Mouse (Mus musculus) forebrain, embryonic 15.5 days (tissue): ENCODE measurements around the gene Ppip5k1. TPM values are rescaled to one million over a fixed set of nuclear protein-coding genes. Genes with fewer than 3 reads are reported as not detected.
A peak's percentile ranks its signal among the peaks of the same experiment; 100 is the strongest.
"Not testable (repeated sequence)": the region's sequence is repeated elsewhere in the genome, so short reads cannot be mapped to it uniquely, and the experiment has no call there.

Experiments
- ATAC-seq: fragments of 200-750 bp; cut with Nextera tagmentation; replicated peaks from 2 replicates; pipeline ENCODE4 v1.8.0; 2017; ENCODE audit warnings: mild to moderate bottlenecking, moderate TSS enrichment, moderate library complexity
- H3K27ac ChIP-seq: fragments of 300-500 bp; sonication (generic); replicated peaks from 2 replicates; pipeline ENCODE4 v1.5.1; 2015; ENCODE audit warnings: mild to moderate bottlenecking, inconsistent platforms
- H3K27me3 ChIP-seq: fragments of 300-500 bp; sonication (generic); 2 replicates; pipeline ENCODE4 v1.6.1; 2015; ENCODE audit warnings: inconsistent platforms
- H3K36me3 ChIP-seq: fragments of 300-500 bp; sonication (generic); 2 replicates; pipeline ENCODE4 v1.6.1; 2015; ENCODE audit warnings: mild to moderate bottlenecking, inconsistent platforms
- H3K4me1 ChIP-seq: fragments of 300-500 bp; sonication (generic); 2 replicates; pipeline ENCODE4 v1.6.1; 2015; ENCODE audit warnings: inconsistent platforms
- H3K4me2 ChIP-seq: fragments of 300-500 bp; sonication (generic); replicated peaks from 2 replicates; pipeline ENCODE4 v1.6.1; 2015; ENCODE audit warnings: mild to moderate bottlenecking, inconsistent platforms
- H3K4me3 ChIP-seq: fragments of 300-500 bp; sonication (generic); 2 replicates; pipeline ENCODE4 v1.5.1; 2015; ENCODE audit warnings: mild to moderate bottlenecking, inconsistent platforms
- H3K9ac ChIP-seq: fragments of 300-500 bp; sonication (generic); replicated peaks from 2 replicates; pipeline ENCODE4 v1.6.1; 2015; ENCODE audit warnings: mild to moderate bottlenecking, inconsistent platforms
- H3K9me3 ChIP-seq: fragments of 300-500 bp; sonication (generic); 2 replicates; pipeline ENCODE4 v1.6.1; 2016; ENCODE audit warnings: inconsistent platforms
- WGBS: fragments of 180-500 bp; shearing (Covaris S2); methylation state at CpG from one replicate; pipeline ENCODE4 v1.1.7; 2015; ENCODE audit warnings: mixed read lengths; 5-methylcytosine and 5-hydroxymethylcytosine counted together
- polyA plus RNA-seq: library from polyadenylated mRNA; unstranded; fragments of >200 nt; fragmentation: Nextera tagmentation; extraction: Ambion mirVana; gene quantifications from 2 replicates; pipeline ENCODE4 v1.2.1, GENCODE M21; 2015

The Ppip5k1 gene
- polyA plus RNA-seq = 13.8 and 16.6 TPM in 2 replicates

DNA sequence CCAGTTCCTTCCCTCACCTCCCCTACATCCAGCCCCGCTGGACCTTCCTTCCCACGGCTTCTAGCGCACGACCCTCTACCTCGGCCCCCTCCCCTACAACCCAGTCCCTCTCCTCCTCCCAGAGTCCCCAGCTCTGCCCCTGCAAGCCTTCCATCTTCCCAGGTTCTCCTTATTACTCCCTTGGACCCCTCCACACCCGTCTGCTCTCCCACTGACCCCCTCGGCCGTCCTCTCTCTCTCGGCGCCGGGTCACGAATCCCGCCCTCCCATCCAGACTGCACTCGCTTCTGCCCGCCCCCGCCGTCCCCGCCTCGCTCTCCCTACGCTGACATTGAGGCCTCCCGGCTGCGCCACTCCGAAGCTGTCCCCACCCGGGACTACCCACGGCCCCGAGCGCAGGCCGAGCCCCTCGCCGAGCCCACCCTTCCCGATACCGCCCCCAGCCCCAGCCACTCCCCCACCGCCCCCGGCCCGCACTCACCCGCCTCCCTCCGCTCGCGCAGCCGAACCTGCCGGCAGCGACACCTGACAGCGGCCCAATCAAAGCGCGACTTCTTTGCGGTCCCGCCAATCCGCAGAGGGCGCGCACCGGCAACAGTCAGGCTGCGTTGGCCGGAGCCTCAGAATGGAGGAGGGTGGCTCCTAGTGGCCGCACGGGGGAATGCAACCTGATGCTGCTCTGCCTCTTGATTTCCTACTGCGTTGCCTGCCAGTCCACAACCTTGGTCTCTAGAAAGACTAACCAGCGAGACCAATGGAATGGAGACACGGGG is at the start of gene Ppip5k1:
TSS of gene Ppip5k1 (minus strand) at position 577 of the 773 bp plus-strand sequence.
- under 1% methylated on average over 58 of the region's 58 CpGs for WGBS
- no peaks in the 10 kb centered on the region for H3K9me3 ChIP-seq
- no peaks in the 10 kb centered on the region for H3K36me3 ChIP-seq
- H3K4me2 ChIP-seq = peak within 1 kb of the TSS; percentile 89
- peak; percentile 98 for ATAC-seq
- H3K4me1 ChIP-seq = peaks cover 27% of the 10 kb centered on the region
- peak within 1 kb of the TSS; percentile 88 for H3K4me3 ChIP-seq
- H3K9ac ChIP-seq = peak within 1 kb of the TSS; percentile 96
- peaks cover 24% of the 10 kb centered on the region for H3K27me3 ChIP-seq
- peak within 1 kb of the TSS; percentile 84 for H3K27ac ChIP-seq

DNA sequence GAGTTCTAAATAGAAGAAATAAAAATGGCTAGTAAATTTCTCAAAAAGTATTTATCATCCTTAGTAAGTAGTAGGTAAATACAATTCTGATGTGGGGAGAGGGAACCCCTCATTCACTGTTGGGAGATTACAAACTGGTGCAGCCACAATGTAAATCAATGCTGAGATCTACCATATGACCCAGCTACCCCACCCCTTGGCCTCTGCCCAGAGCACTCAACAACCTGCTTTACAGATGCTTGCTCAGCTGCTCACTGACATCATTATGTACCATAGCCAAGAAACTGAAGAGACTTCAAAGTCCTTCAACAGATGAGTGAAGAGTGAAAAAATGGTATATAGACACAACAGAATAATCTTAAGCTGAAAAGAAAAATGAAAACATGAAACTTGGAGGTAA is 48.1 kb upstream of the Ppip5k1 start:
- no peak for ATAC-seq
- Histone ChIP-seq H3K4me2 (no peak overlapping the region), H3K9ac (no peak overlapping the region)

GRCm38 (mm10) chr2:121396624-121397023 is 41.4 kb upstream of the Ppip5k1 start:
- WGBS = 14% methylated on average over 8 of the region's 8 CpGs
- no peak for ATAC-seq

More for the DNA sequence above, 48.1 kb upstream of the Ppip5k1 start:
- no peaks in the 10 kb centered on the region for H3K4me1 ChIP-seq
- no peak overlapping the region for H3K27ac ChIP-seq
- H3K27me3 ChIP-seq = no peaks in the 10 kb centered on the region
- no peaks in the 10 kb centered on the region for H3K36me3 ChIP-seq
- H3K4me3 ChIP-seq = no peak overlapping the region
- no peaks in the 10 kb centered on the region for H3K9me3 ChIP-seq

DNA sequence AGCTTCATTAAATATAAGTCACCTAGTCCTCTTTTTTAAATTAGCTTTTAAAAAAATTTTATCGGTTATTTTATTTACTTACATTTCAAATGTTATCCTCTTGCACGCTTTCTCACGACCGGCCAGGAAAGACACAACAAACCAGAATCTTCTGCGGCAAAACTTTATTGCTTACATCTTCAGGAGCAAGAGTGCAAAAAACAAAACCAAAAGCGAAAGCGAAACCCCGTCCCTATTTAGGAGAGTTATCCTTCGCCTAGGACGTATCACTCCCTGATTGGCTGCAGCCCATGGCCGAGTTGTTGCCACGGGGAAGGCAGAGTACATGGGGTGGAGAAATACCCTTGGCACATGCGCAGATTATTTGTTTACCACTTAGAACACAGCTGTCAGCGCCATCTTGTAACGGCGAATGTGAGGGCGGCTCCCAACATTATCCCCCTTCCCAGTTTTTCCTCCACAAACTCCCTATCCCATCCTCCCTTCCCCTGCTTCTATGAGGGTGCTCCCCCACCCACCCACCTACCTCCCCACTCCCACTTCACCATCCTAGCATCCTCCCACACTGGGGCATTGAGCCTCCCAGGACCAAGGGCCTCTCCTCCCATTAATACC is 31.9 kb upstream of the Ppip5k1 start, which contains the start of gene Strc:
TSS of gene Strc (minus strand) at position 208 of the 615 bp plus-strand sequence.
- not testable (repeated sequence) for ATAC-seq, H3K9me3 ChIP-seq, H3K36me3 ChIP-seq, H3K4me1 ChIP-seq, H3K27me3 ChIP-seq, H3K4me2 ChIP-seq, H3K27ac ChIP-seq, H3K9ac ChIP-seq, H3K4me3 ChIP-seq
- WGBS = 92% methylated on average over 17 of the region's 17 CpGs

More at GRCm38 (mm10) chr2:121396624-121397023, 41.4 kb upstream of the Ppip5k1 start:
- Histone ChIP-seq H3K9me3 (no peaks in the 10 kb centered on the region), H3K4me3 (no peak overlapping the region), H3K4me2 (no peak overlapping the region), H3K4me1 (no peaks in the 10 kb centered on the region), H3K27me3 (no peaks in the 10 kb centered on the region), H3K9ac (no peak overlapping the region), H3K36me3 (no peaks in the 10 kb centered on the region), H3K27ac (no peak overlapping the region)

GRCm38 (mm10) chr2:121374766-121375165 is 19.6 kb upstream of the Ppip5k1 start:
- no peak overlapping the region for H3K4me2 ChIP-seq
- no peak for ATAC-seq
- H3K27me3 ChIP-seq = no peaks in the 10 kb centered on the region
- no peaks in the 10 kb centered on the region for H3K36me3 ChIP-seq
- H3K9ac ChIP-seq = no peak overlapping the region
- no peaks in the 10 kb centered on the region for H3K4me1 ChIP-seq
- H3K9me3 ChIP-seq = no peaks in the 10 kb centered on the region
- H3K4me3 ChIP-seq = no peak overlapping the region
- no peak overlapping the region for H3K27ac ChIP-seq
- WGBS = 67% methylated on average over 2 of the region's 2 CpGs

- H3K27ac ChIP-seq = no peak overlapping the region
- H3K4me3 ChIP-seq = no peak overlapping the region
- 79% methylated on average over 3 of the region's 3 CpGs for WGBS
- no peak for ATAC-seq
- H3K4me1 ChIP-seq = peaks cover 4% of the 10 kb centered on the region; the same call in 1 of the 2 replicates
- H3K4me2 ChIP-seq = no peak overlapping the region
- H3K36me3 ChIP-seq = no peaks in the 10 kb centered on the region
- H3K9me3 ChIP-seq = no peaks in the 10 kb centered on the region
- H3K9ac ChIP-seq = no peak overlapping the region
- no peaks in the 10 kb centered on the region for H3K27me3 ChIP-seq
These were observed 17.1 kb upstream of the Ppip5k1 start for GRCm38 (mm10) chr2:121372266-121372665.

GRCm38 (mm10) chr2:121370921-121371320 is 15.7 kb upstream of the Ppip5k1 start:
- H3K4me2 ChIP-seq = no peak overlapping the region
- H3K9ac ChIP-seq = no peak overlapping the region
- no peaks in the 10 kb centered on the region for H3K27me3 ChIP-seq
- no peaks in the 10 kb centered on the region for H3K9me3 ChIP-seq
- H3K27ac ChIP-seq = no peak overlapping the region
- WGBS = 93% methylated on average over 5 of the region's 5 CpGs
- H3K36me3 ChIP-seq = no peaks in the 10 kb centered on the region
- H3K4me1 ChIP-seq = peaks cover 4% of the 10 kb centered on the region; the same call in 1 of the 2 replicates
- no peak overlapping the region for H3K4me3 ChIP-seq
- ATAC-seq = no peak

- ATAC-seq = no peak
- H3K9ac ChIP-seq = no peak overlapping the region
- no peak overlapping the region for H3K4me3 ChIP-seq
- WGBS = 54% methylated on average over 2 of the region's 2 CpGs
- no peak overlapping the region for H3K4me2 ChIP-seq
- no peak overlapping the region for H3K27ac ChIP-seq
- no peaks in the 10 kb centered on the region for H3K36me3 ChIP-seq
- H3K27me3 ChIP-seq = no peaks in the 10 kb centered on the region
- H3K9me3 ChIP-seq = no peaks in the 10 kb centered on the region
- peaks cover 4% of the 10 kb centered on the region; the same call in 1 of the 2 replicates for H3K4me1 ChIP-seq
These were observed 13.6 kb upstream of the Ppip5k1 start for GRCm38 (mm10) chr2:121368831-121369230.

DNA sequence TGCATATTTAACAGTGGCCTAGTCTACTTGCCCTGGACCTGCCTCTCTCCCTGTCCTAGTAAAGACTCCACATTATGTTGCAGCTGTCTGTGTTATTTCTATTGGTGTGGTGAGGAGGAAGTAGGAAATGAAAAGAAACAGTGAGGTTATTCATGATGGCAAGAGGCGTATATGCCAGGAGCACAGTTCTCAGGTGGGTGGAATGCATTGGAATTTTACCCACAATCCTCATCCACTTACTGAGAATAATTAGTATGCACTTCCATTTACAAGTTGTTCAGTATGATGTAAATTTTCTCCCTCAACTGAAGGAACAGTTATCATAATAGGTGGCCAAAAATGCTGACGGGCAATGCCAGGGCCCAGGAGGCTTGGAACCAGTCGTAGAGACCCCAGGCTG is 8.5 kb upstream of the Ppip5k1 start:
- H3K9me3 ChIP-seq = no peaks in the 10 kb centered on the region
- H3K36me3 ChIP-seq = no peaks in the 10 kb centered on the region
- H3K27me3 ChIP-seq = 0 out of 2 replicates have a peak, but pooled peaks cover 4% of the 10 kb centered on the region
- WGBS = 81% methylated on average over 3 of the region's 3 CpGs
- ATAC-seq = no peak
- H3K4me1 ChIP-seq = peaks cover 9% of the 10 kb centered on the region
- no peak overlapping the region for H3K27ac ChIP-seq
- no peak overlapping the region for H3K4me3 ChIP-seq
- no peak overlapping the region for H3K4me2 ChIP-seq
- H3K9ac ChIP-seq = no peak overlapping the region

- H3K27ac ChIP-seq = no peak overlapping the region
- H3K4me2 ChIP-seq = 0 out of 2 replicates have a peak overlapping the region, but pooled peaks have one; percentile 2
- H3K9me3 ChIP-seq = no peaks in the 10 kb centered on the region
- 60% methylated on average over 4 of the region's 4 CpGs for WGBS
- no peaks in the 10 kb centered on the region for H3K36me3 ChIP-seq
- H3K4me3 ChIP-seq = peak overlapping the region; percentile 52; the same call in 1 of the 2 replicates
- no peak overlapping the region for H3K9ac ChIP-seq
- ATAC-seq = no peak
- peaks cover 24% of the 10 kb centered on the region for H3K27me3 ChIP-seq
- peaks cover 20% of the 10 kb centered on the region for H3K4me1 ChIP-seq
These were observed 4.3 kb upstream of the Ppip5k1 start for GRCm38 (mm10) chr2:121359461-121359860.

DNA sequence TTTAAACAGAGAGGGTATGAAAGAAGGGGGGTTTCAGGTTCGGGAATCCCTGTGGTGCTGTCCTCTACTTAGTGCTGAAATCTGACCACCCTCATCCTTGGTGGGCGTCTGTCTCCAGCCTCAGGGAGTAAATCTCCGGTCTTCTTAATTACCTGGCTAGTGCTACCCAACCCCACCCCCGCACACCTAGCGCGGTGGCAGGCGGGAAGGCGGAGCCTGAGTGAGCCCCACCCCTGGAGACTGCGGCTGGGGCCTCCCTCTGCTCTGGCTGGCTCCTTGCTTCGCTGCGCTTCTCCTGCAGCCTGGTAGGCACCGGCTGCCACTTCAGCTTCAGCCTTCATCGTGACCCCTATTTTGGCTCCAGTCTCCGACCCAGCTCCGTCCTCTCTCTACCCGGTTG is 3.2 kb upstream of the Ppip5k1 start:
- Histone ChIP-seq H3K4me1 (peaks cover 27% of the 10 kb centered on the region), H3K27me3 (peaks cover 24% of the 10 kb centered on the region), H3K9me3 (no peaks in the 10 kb centered on the region), H3K36me3 (no peaks in the 10 kb centered on the region), H3K9ac (peak overlapping the region; percentile 63), H3K4me3 (peak overlapping the region; percentile 52), H3K4me2 (peak overlapping the region; percentile 65), H3K27ac (peak overlapping the region; percentile 37; the same call in 1 of the 2 replicates)
- peak; percentile 66 for ATAC-seq
- WGBS = 1% methylated on average over 16 of the region's 16 CpGs

DNA sequence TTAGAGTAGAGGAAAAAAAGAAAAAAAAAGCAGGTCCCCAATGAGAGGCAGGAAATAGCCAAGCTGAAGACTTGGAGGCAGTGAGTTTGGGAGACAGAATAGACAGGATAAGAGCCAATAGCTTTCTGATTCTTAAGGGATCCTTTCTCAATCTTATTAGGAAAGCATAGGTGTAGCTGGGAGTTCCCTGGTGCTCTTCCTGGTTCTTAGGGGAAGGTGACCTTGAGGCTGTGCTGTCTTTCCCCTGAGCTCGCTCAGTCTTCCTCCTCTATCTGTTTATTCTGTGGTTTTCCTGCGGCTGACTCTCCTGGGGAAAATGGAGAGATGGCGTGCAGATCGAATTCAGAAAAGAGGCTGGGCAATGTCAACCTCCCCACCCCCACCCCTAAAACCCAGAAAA is 2.8 kb upstream of the Ppip5k1 start:
- Histone ChIP-seq H3K9ac (peak overlapping the region; percentile 63), H3K36me3 (no peaks in the 10 kb centered on the region), H3K27me3 (peaks cover 24% of the 10 kb centered on the region), H3K9me3 (no peaks in the 10 kb centered on the region), H3K4me1 (peaks cover 27% of the 10 kb centered on the region), H3K4me2 (peak overlapping the region; percentile 65), H3K4me3 (peak overlapping the region; percentile 52), H3K27ac (no peak overlapping the region)
- 5% methylated on average over 4 of the region's 4 CpGs for WGBS
- no peak for ATAC-seq
